Mouse (Mus musculus) liver, postnatal 0 days (tissue): ENCODE results near the gene Gm20388. TPM values are rescaled to one million over a fixed set of nuclear protein-coding genes. Genes with fewer than 3 reads are reported as not detected.

ENCODE experiments used
- ATAC-seq: fragments of 200-750 bp; cut with Nextera tagmentation; 2 replicates; pipeline ENCODE4 v1.8.0; 2017; ENCODE audit warnings: mild to moderate bottlenecking, moderate library complexity
- DNase-seq: peaks from one replicate; pipeline ENCODE4 v3.0.0-alpha.2; 2016
- H3K27ac ChIP-seq: fragments of 300-500 bp; sonication (generic); 2 replicates; pipeline ENCODE4 v1.5.1; 2014; ENCODE audit warnings: antibody characterized with exemption, moderate library complexity, mild to moderate bottlenecking, low read depth
- H3K27me3 ChIP-seq: fragments of 300-500 bp; sonication (generic); 2 replicates; pipeline ENCODE4 v1.6.1; 2014; ENCODE audit warnings: low read length, control low read depth, mixed read lengths; ENCODE audit not compliant: insufficient read depth
- H3K36me3 ChIP-seq: fragments of 300-500 bp; sonication (generic); replicated peaks from 2 replicates; pipeline ENCODE4 v1.6.1; 2014; ENCODE audit warnings: mild to moderate bottlenecking, control low read depth, low read length, moderate library complexity, mixed read lengths; ENCODE audit not compliant: insufficient read depth
- H3K4me1 ChIP-seq: fragments of 300-500 bp; sonication (generic); 2 replicates; pipeline ENCODE4 v1.6.1; 2014; ENCODE audit warnings: antibody characterized with exemption, mild to moderate bottlenecking, control low read depth; ENCODE audit not compliant: insufficient read depth
- H3K4me2 ChIP-seq: fragments of 300-500 bp; sonication (generic); 2 replicates; pipeline ENCODE4 v1.6.1; 2014; ENCODE audit warnings: low read depth, mild to moderate bottlenecking, low read length, moderate library complexity, mixed read lengths
- H3K4me3 ChIP-seq: fragments of 300-500 bp; sonication (generic); 2 replicates; pipeline ENCODE4 v1.5.1; 2014; ENCODE audit warnings: low read depth, low read length
- H3K9ac ChIP-seq: fragments of 300-500 bp; sonication (generic); replicated peaks from 2 replicates; pipeline ENCODE4 v1.6.1; 2014; ENCODE audit warnings: mild to moderate bottlenecking, moderate library complexity
- H3K9me3 ChIP-seq: fragments of 300-500 bp; sonication (generic); 2 replicates; pipeline ENCODE4 v1.6.1; 2016; ENCODE audit warnings: mild to moderate bottlenecking, control low read depth, low read length, mixed read lengths
- CTCF ChIP-seq: sonication (generic); IDR thresholded peaks from 2 replicates; pipeline ENCODE4 v1.5.1; 2016; ENCODE audit warnings: antibody characterized with exemption, low read depth
- EP300 ChIP-seq: IDR thresholded peaks from 2 replicates; pipeline ENCODE4 v1.6.1; 2016; ENCODE audit warnings: antibody characterized with exemption, low read depth, mild to moderate bottlenecking
- WGBS: fragments of 180-500 bp; shearing (Covaris S2); extraction: QIAGEN DNeasy Blood & Tissue Kit; methylation state at CpG from one replicate; pipeline ENCODE4 v1.1.7; 2014; ENCODE audit not compliant: insufficient replicate concordance; 5-methylcytosine and 5-hydroxymethylcytosine counted together
- polyA plus RNA-seq: library from polyadenylated mRNA; unstranded; fragments of >200 nt; fragmentation: Nextera tagmentation; extraction: Ambion mirVana; gene quantifications from 2 replicates; pipeline ENCODE4 v1.2.1, GENCODE M21; 2015

The Gm20388 gene
- polyA plus RNA-seq, 1 experiment from 2014 or later, result not detected

GRCm38 (mm10) chr8:122262835-122263234, 2352.2 kb downstream of the Gm20388 start:
- Histone ChIP-seq H3K4me2 (no peak overlapping the region), H3K9me3 (no peaks in the 10 kb centered on the region), H3K9ac (no peak overlapping the region), H3K27me3 (peaks cover 15% of the 10 kb centered on the region), H3K36me3 (no peaks in the 10 kb centered on the region), H3K4me3 (no peak overlapping the region), H3K4me1 (no peaks in the 10 kb centered on the region), H3K27ac (no peak overlapping the region)
- TF ChIP-seq CTCF, result no peak
- no peak for TF ChIP-seq EP300
- DNase-seq (no peak), ATAC-seq (no peak)
- 61% methylated on average over 16 of the region's 16 CpGs for WGBS

DNA sequence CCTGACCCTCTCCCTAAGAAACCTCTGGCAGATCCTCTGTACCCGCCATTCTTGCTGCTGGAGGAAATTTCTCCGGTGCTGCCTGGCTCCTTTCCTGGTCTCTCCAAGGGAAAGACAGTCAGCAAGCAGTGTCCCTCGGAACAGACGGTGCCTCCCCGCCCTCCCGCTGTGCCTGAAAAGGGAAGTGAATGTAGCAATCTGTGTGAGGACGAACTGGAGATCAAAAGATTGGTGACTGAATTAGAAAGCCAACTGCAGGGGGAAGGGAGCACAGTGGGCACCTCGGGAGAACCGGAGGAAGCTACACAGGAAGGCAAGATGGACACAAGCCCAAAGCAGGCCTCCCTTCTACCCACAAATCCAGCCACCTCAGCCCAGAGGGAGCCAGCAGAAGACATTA, 2353.6 kb downstream of the Gm20388 start:
- peaks cover 5% of the 10 kb centered on the region for H3K4me1 ChIP-seq
- H3K4me3 ChIP-seq, result no peak overlapping the region
- no peaks in the 10 kb centered on the region for H3K36me3 ChIP-seq
- H3K4me2 ChIP-seq, result no peak overlapping the region
- peaks cover 20% of the 10 kb centered on the region for H3K27me3 ChIP-seq
- ATAC-seq (no peak), DNase-seq (no peak)
- H3K9ac ChIP-seq, result no peak overlapping the region
- no peak overlapping the region for H3K27ac ChIP-seq
- no peak for TF ChIP-seq EP300
- no peak for TF ChIP-seq CTCF
- H3K9me3 ChIP-seq, result no peaks in the 10 kb centered on the region
- 18% methylated on average over 9 of the region's 9 CpGs for WGBS

- ATAC-seq, result no peak
- TF ChIP-seq CTCF (no peak), EP300 (no peak)
- Histone ChIP-seq H3K4me2 (no peak overlapping the region), H3K36me3 (no peaks in the 10 kb centered on the region), H3K9ac (no peak overlapping the region), H3K9me3 (no peaks in the 10 kb centered on the region), H3K27ac (no peak overlapping the region), H3K27me3 (peaks cover 23% of the 10 kb centered on the region), H3K4me3 (no peak overlapping the region), H3K4me1 (peaks cover 6% of the 10 kb centered on the region)
- 77% methylated on average over 8 of the region's 8 CpGs for WGBS
- DNase-seq, result no peak
Measured at GRCm38 (mm10) chr8:122265522-122265921, 2354.9 kb downstream of the Gm20388 start.

DNA sequence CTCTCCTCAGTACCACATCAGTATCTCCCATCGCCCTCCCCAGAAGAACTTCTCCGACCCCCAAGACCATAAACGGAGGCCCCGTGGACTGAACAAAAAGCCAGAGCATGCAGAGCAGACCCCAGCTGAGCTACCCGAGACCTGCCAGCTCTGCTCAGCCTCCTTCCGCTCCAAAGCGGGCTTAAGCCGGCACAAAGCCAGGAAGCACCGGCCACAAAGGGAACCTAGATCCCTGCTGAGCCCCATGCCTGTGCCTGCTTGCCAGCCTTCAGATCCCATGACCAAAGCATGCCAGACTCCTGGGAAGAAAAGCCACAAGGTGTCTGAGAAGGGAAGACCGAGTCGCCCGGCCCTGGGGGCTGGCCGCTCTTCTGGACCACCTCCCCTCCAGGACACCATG, 2356.2 kb downstream of the Gm20388 start:
- 67% methylated on average over 13 of the region's 13 CpGs for WGBS
- H3K9me3 ChIP-seq, result no peaks in the 10 kb centered on the region

GRCm38 (mm10) chr8:122268861-122269260, 2358.2 kb downstream of the Gm20388 start:
- Histone ChIP-seq H3K27ac (no peak overlapping the region), H3K27me3 (peaks cover 15% of the 10 kb centered on the region), H3K4me1 (peaks cover 13% of the 10 kb centered on the region), H3K36me3 (no peaks in the 10 kb centered on the region), H3K9me3 (no peaks in the 10 kb centered on the region), H3K9ac (no peak overlapping the region), H3K4me3 (peak overlapping the region; percentile 41), H3K4me2 (peak overlapping the region; percentile 78)
- ATAC-seq (no peak), DNase-seq (peak; percentile 28)
- WGBS, result 57% methylated on average over 24 of the region's 24 CpGs
- TF ChIP-seq CTCF (no peak), EP300 (no peak)

More for the DNA sequence above, 2356.2 kb downstream of the Gm20388 start:
- Histone ChIP-seq H3K27me3 (peaks cover 27% of the 10 kb centered on the region), H3K4me3 (no peak overlapping the region), H3K9ac (no peak overlapping the region), H3K4me2 (no peak overlapping the region), H3K27ac (no peak overlapping the region), H3K36me3 (no peaks in the 10 kb centered on the region), H3K4me1 (peaks cover 6% of the 10 kb centered on the region)
- DNase-seq (no peak), ATAC-seq (no peak)
- TF ChIP-seq EP300, result no peak
- no peak for TF ChIP-seq CTCF

DNA sequence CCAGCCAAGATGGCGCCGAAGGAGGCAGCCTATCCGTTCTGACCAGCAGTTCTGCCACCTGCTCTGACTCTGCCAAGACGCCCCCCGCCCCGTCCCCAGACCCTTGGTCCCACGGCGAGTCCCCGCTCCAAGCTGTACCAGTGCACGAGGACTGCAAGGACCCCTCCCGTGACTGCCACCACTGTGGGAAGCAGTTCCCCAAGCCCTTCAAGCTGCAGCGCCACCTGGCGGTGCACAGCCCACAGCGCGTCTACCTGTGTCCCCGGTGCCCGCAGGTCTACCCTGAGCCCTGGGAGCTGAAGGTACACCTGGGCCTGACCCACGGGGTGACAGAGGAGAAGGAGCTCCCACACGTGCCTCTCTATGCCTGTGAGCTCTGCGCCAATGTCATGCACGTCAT, 2358.8 kb downstream of the Gm20388 start:
- H3K27me3 ChIP-seq, result peaks cover 13% of the 10 kb centered on the region
- no peaks in the 10 kb centered on the region for H3K36me3 ChIP-seq
- DNase-seq, result peak; percentile 88
- peaks cover 18% of the 10 kb centered on the region for H3K4me1 ChIP-seq
- TF ChIP-seq CTCF, result peak; percentile 98
- no peak for TF ChIP-seq EP300
- no peaks in the 10 kb centered on the region for H3K9me3 ChIP-seq
- no peak overlapping the region; the same call in 1 of the 2 replicates for H3K9ac ChIP-seq
- peak overlapping the region; percentile 78 for H3K4me2 ChIP-seq
- WGBS, result 5% methylated on average over 21 of the region's 21 CpGs
- H3K4me3 ChIP-seq, result peak overlapping the region; percentile 41
- H3K27ac ChIP-seq, result no peak overlapping the region
- peak; percentile 49; the same call in 1 of the 2 replicates for ATAC-seq

DNA sequence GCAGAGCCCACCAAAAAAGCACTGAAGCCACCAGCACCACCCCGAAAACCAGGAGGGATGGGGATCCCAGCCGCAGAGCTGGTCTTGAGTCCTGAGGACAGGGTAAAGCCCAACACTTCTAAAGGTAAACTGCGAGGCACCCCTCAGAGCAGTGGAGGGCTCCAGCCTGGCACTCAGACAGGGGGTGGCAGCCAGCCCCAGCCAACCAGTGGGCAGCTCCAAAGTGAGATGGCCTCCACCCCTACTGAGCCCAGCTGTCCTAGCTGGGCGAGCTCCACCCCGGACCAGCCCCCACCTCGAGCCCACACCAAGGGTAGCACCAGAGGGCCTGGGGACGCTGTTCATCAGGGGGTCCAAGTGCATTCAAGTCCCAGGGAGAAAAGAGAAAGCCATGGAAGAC, 2359.9 kb downstream of the Gm20388 start:
- H3K4me2 ChIP-seq, result no peak overlapping the region
- no peaks in the 10 kb centered on the region for H3K9me3 ChIP-seq
- no peaks in the 10 kb centered on the region for H3K36me3 ChIP-seq
- no peak for ATAC-seq
- no peak overlapping the region for H3K4me3 ChIP-seq
- peaks cover 27% of the 10 kb centered on the region for H3K4me1 ChIP-seq
- H3K9ac ChIP-seq, result no peak overlapping the region
- TF ChIP-seq EP300, result no peak
- TF ChIP-seq CTCF, result no peak
- H3K27me3 ChIP-seq, result peaks cover 13% of the 10 kb centered on the region
- no peak overlapping the region for H3K27ac ChIP-seq
- DNase-seq, result no peak
- whole genome bisulfite sequencing, result 81% methylated on average over 7 of the region's 7 CpGs
